Mouse (Mus musculus): ENCODE measurements around the gene Ndufaf2.

DNA sequence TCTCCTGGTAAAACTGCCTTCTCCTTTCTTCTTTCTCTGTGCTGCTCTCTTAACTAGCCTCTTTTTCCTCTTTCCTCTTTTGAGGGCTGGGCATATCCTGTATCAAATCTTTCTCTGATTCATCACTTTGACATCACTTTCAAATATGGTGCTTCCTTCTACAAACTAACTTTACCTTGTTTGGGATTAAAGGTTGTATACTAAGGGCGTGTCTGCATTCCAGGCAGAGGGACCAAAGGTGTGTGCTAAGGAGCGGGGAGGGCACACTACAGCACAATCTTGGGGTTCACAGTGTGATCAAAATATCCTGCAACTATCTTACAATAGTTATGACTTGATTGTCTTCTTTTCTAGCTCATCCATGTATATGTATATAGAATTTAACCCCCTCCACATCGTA, 112.4 kb downstream of the Ndufaf2 start:
- TF ChIP-seq EP300 (IDR thresholded peaks at IDR 0.05) (no peak), CTCF (IDR thresholded peaks at IDR 0.05) (no peak)

All from lung, postnatal 0 days (tissue).